Mouse (Mus musculus) lung, adult 2 months (tissue): ENCODE measurements around the gene 4930558K02Rik.

Source experiments
- CTCF ChIP-seq: fragments of 200-500 bp; IDR thresholded peaks from 2 replicates; pipeline ENCODE4 v1.5.1; 2011; ENCODE audit warnings: mild to moderate bottlenecking, low read length, control low read depth; ENCODE audit not compliant: insufficient read depth
- POLR2A ChIP-seq: fragments of 200-500 bp; IDR thresholded peaks from 2 replicates; pipeline ENCODE4 v1.6.1; 2011; ENCODE audit warnings: low read depth, mild to moderate bottlenecking, control low read depth, low read length, borderline replicate concordance; ENCODE audit errors: extremely low read depth

- no peak for TF ChIP-seq POLR2A
- TF ChIP-seq CTCF = no peak
Measured at GRCm38 (mm10) chr1:162020303-162020731, 40.9 kb upstream of the 4930558K02Rik start.
